Mouse (Mus musculus): ENCODE measurements around the gene Tnfrsf14.

The Tnfrsf14 gene

GRCm38 (mm10) chr4:154958621-154959020 lies 30.3 kb upstream of the Tnfrsf14 start:
- DNase-seq (ENCODE audit: low read depth, low spot score), result no peak
- H3K27me3 ChIP-seq (ENCODE audit: control insufficient read depth, insufficient read depth, low read length, poor library complexity, severe bottlenecking), result no peaks in the 10 kb centered on the region
- no peaks in the 10 kb centered on the region for H3K36me3 ChIP-seq (ENCODE audit: control insufficient read depth, insufficient read depth, low read length, poor library complexity, severe bottlenecking)

- H3K27me3 ChIP-seq (ENCODE audit: control insufficient read depth, insufficient read depth, low read length, poor library complexity, severe bottlenecking), result no peaks in the 10 kb centered on the region
- H3K36me3 ChIP-seq (ENCODE audit: control insufficient read depth, insufficient read depth, low read length, poor library complexity, severe bottlenecking), result no peaks in the 10 kb centered on the region
- DNase-seq (ENCODE audit: low read depth, low spot score), result no peak
Measured at GRCm38 (mm10) chr4:154958171-154958570, 29.8 kb upstream of the Tnfrsf14 start.

- no peaks in the 10 kb centered on the region for H3K27me3 ChIP-seq (ENCODE audit: control insufficient read depth, insufficient read depth, low read length, poor library complexity, severe bottlenecking)
- no peak for DNase-seq (ENCODE audit: low read depth, low spot score)
- no peaks in the 10 kb centered on the region for H3K36me3 ChIP-seq (ENCODE audit: control insufficient read depth, insufficient read depth, low read length, poor library complexity, severe bottlenecking)
Measured at GRCm38 (mm10) chr4:154957289-154957993, 29.1 kb upstream of the Tnfrsf14 start.

- no peaks in the 10 kb centered on the region for H3K36me3 ChIP-seq (ENCODE audit: control insufficient read depth, insufficient read depth, low read length, poor library complexity, severe bottlenecking)
- peak; percentile 66 for DNase-seq (ENCODE audit: low read depth, low spot score)
- H3K27me3 ChIP-seq (ENCODE audit: control insufficient read depth, insufficient read depth, low read length, poor library complexity, severe bottlenecking), result no peaks in the 10 kb centered on the region
Measured at GRCm38 (mm10) chr4:154956604-154957003, 28.2 kb upstream of the Tnfrsf14 start.

GRCm38 (mm10) chr4:154952461-154953241 lies 24.3 kb upstream of the Tnfrsf14 start:
- Histone ChIP-seq H3K27me3 (ENCODE audit: control insufficient read depth, insufficient read depth, low read length, poor library complexity, severe bottlenecking) (no peaks in the 10 kb centered on the region), H3K36me3 (ENCODE audit: control insufficient read depth, insufficient read depth, low read length, poor library complexity, severe bottlenecking) (no peaks in the 10 kb centered on the region)
- DNase-seq (ENCODE audit: low read depth, low spot score), result no peak

- no peaks in the 10 kb centered on the region; the same call in 1 of the 2 replicates for H3K27me3 ChIP-seq (ENCODE audit: control insufficient read depth, insufficient read depth, low read length, poor library complexity, severe bottlenecking)
- no peak for DNase-seq (ENCODE audit: low read depth, low spot score)
Measured at GRCm38 (mm10) chr4:154949589-154949982, 21.2 kb upstream of the Tnfrsf14 start.

GRCm38 (mm10) chr4:154948940-154949588 lies 20.7 kb upstream of the Tnfrsf14 start:
- no peaks in the 10 kb centered on the region; the same call in 1 of the 2 replicates for H3K27me3 ChIP-seq (ENCODE audit: control insufficient read depth, insufficient read depth, low read length, poor library complexity, severe bottlenecking)
- no peak for DNase-seq (ENCODE audit: low read depth, low spot score)
- no peaks in the 10 kb centered on the region for H3K36me3 ChIP-seq (ENCODE audit: control insufficient read depth, insufficient read depth, low read length, poor library complexity, severe bottlenecking)

More at GRCm38 (mm10) chr4:154949589-154949982, 21.2 kb upstream of the Tnfrsf14 start:
- H3K36me3 ChIP-seq (ENCODE audit: control insufficient read depth, insufficient read depth, low read length, poor library complexity, severe bottlenecking), result no peaks in the 10 kb centered on the region

- Histone ChIP-seq H3K36me3 (ENCODE audit: control insufficient read depth, insufficient read depth, low read length, poor library complexity, severe bottlenecking) (no peaks in the 10 kb centered on the region), H3K27me3 (ENCODE audit: control insufficient read depth, insufficient read depth, low read length, poor library complexity, severe bottlenecking) (no peaks in the 10 kb centered on the region; the same call in 1 of the 2 replicates)
- no peak for DNase-seq (ENCODE audit: low read depth, low spot score)
Measured at GRCm38 (mm10) chr4:154948066-154948939, 19.9 kb upstream of the Tnfrsf14 start.

GRCm38 (mm10) chr4:154946319-154946718 lies 18.0 kb upstream of the Tnfrsf14 start:
- no peak for DNase-seq (ENCODE audit: low read depth, low spot score)
- no peaks in the 10 kb centered on the region; the same call in 1 of the 2 replicates for H3K27me3 ChIP-seq (ENCODE audit: control insufficient read depth, insufficient read depth, low read length, poor library complexity, severe bottlenecking)
- no peaks in the 10 kb centered on the region for H3K36me3 ChIP-seq (ENCODE audit: control insufficient read depth, insufficient read depth, low read length, poor library complexity, severe bottlenecking)

- Histone ChIP-seq H3K27me3 (ENCODE audit: control insufficient read depth, insufficient read depth, low read length, poor library complexity, severe bottlenecking) (no peaks in the 10 kb centered on the region; the same call in 1 of the 2 replicates), H3K36me3 (ENCODE audit: control insufficient read depth, insufficient read depth, low read length, poor library complexity, severe bottlenecking) (no peaks in the 10 kb centered on the region)
- DNase-seq (ENCODE audit: low read depth, low spot score), result peak; percentile 94
Measured at GRCm38 (mm10) chr4:154944121-154944590, 15.8 kb upstream of the Tnfrsf14 start.

- peak; percentile 53 for DNase-seq (ENCODE audit: low read depth, low spot score)
- no peaks in the 10 kb centered on the region; the same call in 1 of the 2 replicates for H3K27me3 ChIP-seq (ENCODE audit: control insufficient read depth, insufficient read depth, low read length, poor library complexity, severe bottlenecking)
- no peaks in the 10 kb centered on the region for H3K36me3 ChIP-seq (ENCODE audit: control insufficient read depth, insufficient read depth, low read length, poor library complexity, severe bottlenecking)
Measured at GRCm38 (mm10) chr4:154943323-154944039, 15.1 kb upstream of the Tnfrsf14 start.

- peak; percentile 70 for DNase-seq (ENCODE audit: low read depth, low spot score)
- H3K36me3 ChIP-seq (ENCODE audit: control insufficient read depth, insufficient read depth, low read length, poor library complexity, severe bottlenecking), result no peaks in the 10 kb centered on the region
- H3K27me3 ChIP-seq (ENCODE audit: control insufficient read depth, insufficient read depth, low read length, poor library complexity, severe bottlenecking), result no peaks in the 10 kb centered on the region; the same call in 1 of the 2 replicates
Measured at GRCm38 (mm10) chr4:154942632-154943322, 14.4 kb upstream of the Tnfrsf14 start.

GRCm38 (mm10) chr4:154941831-154942230 lies 13.5 kb upstream of the Tnfrsf14 start:
- DNase-seq (ENCODE audit: low read depth, low spot score), result no peak
- Histone ChIP-seq H3K27me3 (ENCODE audit: control insufficient read depth, insufficient read depth, low read length, poor library complexity, severe bottlenecking) (no peaks in the 10 kb centered on the region), H3K36me3 (ENCODE audit: control insufficient read depth, insufficient read depth, low read length, poor library complexity, severe bottlenecking) (no peaks in the 10 kb centered on the region)

Data from splenic B cell, adult 2 months (primary cell).